Mouse (Mus musculus) brown adipose tissue, adult 24 weeks (tissue): Measurements from ENCODE around the gene Map3k20. TPM values are rescaled to one million over a fixed set of nuclear protein-coding genes. Genes with fewer than 3 reads are reported as not detected.
A peak's percentile ranks its signal among the peaks of the same experiment; 100 is the strongest.

Experiments used
- H3K27ac ChIP-seq: fragments of 200-500 bp; replicated peaks from 2 replicates; pipeline ENCODE4 v1.5.1; 2012; ENCODE audit warnings: low read depth, mild to moderate bottlenecking, low read length
- H3K4me1 ChIP-seq: fragments of 200-500 bp; 2 replicates; pipeline ENCODE4 v1.6.1; 2012; ENCODE audit warnings: low read length, mixed read lengths; ENCODE audit not compliant: control insufficient read depth, insufficient read depth, insufficient read length
- H3K4me3 ChIP-seq: fragments of 200-500 bp; 2 replicates; pipeline ENCODE4 v1.5.1; 2012; ENCODE audit warnings: low read depth, mild to moderate bottlenecking, low read length, moderate library complexity; ENCODE audit not compliant: insufficient read depth
- polyA plus RNA-seq: library from polyadenylated mRNA; stranded (reverse); fragments of >200 nt; gene quantifications from 2 replicates; pipeline ENCODE4 v1.2.4, GENCODE M21; 2012; ENCODE audit not compliant: missing spikeins, insufficient read depth, insufficient read length

Map3k20 gene
- polyA plus RNA-seq: 24.8 and 25.3 TPM in 2 replicates

DNA sequence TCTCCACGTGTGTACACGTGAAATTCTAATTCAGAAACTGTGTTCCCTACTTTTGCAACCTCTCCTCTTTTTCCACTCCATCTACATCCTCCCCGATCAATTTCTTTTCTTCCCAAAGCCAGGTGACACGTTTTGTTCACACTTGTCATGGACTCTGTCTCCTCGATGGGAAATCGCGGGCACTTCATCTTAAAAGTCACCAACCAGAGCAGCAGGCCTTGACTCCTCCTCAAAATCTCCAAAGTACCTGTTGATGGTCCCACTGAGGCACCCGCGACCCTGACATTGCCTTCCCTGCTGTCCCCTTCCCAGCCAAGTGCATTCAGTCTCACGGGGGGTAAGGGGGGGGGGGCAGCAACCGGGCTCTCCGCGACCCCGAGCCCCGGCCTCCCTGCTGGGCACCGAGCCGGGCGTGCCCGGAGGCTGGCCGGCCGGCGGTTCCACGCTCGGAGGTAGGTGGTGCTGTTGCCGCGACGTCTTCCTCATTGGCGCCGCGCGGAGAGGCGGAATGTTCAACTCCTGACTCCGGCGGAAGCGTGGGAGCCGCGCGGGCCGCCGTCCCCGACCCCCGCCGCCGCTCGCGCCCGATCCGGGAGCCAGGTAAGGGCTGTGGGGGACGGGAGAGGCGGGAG is at the start of gene Map3k20:
TSS of gene Map3k20 (plus strand) at position 382 of the 632 bp plus-strand sequence.
- peaks cover 2% of the 10 kb centered on the region; the same call in 1 of the 2 replicates for H3K4me1 ChIP-seq
- H3K4me3 ChIP-seq: peak within 1 kb of the TSS; percentile 97
- H3K27ac ChIP-seq: peak within 1 kb of the TSS; percentile 76

DNA sequence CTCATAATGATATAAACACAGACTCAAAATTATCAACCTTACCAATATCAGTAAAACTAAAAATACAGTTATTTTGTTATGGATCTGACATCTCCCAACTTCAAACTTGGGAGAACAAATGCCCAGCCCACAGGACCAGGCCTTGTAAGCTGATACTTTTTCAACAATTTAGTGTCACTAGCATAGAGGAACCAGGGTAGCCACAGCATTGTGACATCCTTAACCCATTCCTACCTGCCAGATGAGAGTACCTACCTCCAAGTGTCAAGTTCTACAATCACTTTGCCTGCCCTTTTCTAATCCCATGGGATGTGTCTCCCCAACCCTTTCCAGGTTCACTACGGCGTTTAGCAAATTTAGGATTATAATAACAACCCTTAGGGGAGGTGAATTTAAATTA is 47.0 kb upstream of the Map3k20 start:
- Histone ChIP-seq H3K4me3 (no peak overlapping the region), H3K27ac (no peak overlapping the region), H3K4me1 (no peaks in the 10 kb centered on the region)

DNA sequence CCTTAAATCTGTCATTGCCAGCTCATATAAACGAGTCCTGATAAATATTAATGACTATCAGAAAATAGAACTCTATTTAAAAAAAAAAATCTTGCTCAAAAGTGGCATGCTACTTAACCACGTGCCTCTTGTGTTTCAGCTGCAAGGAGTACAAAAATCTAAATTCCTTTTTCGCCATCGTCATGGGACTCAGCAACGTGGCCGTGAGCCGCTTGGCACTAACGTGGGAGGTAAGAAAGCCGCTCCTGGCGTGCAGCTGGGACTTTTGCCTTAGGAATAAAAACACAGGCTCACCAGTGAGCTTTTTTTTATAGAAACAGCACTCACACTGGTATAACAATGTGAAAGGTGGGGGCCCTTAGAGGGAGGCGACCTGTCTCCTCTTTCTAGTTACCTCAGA is 46.5 kb upstream of the Map3k20 start:
- Histone ChIP-seq H3K4me3 (no peak overlapping the region), H3K27ac (no peak overlapping the region), H3K4me1 (no peaks in the 10 kb centered on the region)

DNA sequence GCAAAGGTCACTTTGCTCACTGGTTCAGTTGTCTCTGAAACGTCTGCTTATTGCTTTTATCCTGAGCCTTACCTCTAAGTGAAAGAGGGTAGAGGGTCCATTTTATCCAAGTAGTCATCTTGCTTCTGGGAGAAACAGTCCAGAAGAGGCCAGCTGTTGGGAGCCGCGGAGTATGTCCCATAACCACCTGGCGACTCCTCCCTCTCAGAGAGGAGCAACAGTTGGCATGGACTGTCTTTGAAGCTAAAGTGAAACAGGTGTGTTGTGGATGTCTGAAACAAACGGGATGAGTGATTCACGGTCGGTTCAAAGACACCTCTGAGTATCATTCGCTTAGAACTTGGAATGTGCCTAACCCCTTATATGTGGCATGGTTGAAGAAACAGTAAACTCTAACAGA is 46.0 kb upstream of the Map3k20 start:
- H3K27ac ChIP-seq: no peak overlapping the region
- no peak overlapping the region for H3K4me3 ChIP-seq
- H3K4me1 ChIP-seq: no peaks in the 10 kb centered on the region

DNA sequence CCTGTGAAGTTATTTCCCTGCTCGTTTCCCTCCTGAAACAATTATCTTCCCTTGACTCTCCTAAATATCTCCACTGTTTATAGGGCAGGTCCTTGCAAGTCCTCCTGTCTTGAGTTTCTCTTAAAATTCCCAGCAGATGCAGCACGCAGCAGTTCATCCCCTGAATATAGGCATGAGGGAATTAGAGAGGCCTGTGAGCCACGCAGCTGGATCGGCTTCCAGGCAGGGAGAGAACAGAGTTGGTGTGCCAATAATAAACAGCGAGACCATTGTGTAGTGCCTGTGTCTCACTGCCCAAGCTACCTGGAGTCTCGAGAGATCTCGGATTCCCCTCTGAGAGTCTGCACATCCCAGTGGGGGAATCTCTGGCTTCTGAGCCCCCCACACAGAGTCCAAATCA is 45.4 kb upstream of the Map3k20 start:
- Histone ChIP-seq H3K4me3 (no peak overlapping the region), H3K4me1 (no peaks in the 10 kb centered on the region), H3K27ac (no peak overlapping the region)

DNA sequence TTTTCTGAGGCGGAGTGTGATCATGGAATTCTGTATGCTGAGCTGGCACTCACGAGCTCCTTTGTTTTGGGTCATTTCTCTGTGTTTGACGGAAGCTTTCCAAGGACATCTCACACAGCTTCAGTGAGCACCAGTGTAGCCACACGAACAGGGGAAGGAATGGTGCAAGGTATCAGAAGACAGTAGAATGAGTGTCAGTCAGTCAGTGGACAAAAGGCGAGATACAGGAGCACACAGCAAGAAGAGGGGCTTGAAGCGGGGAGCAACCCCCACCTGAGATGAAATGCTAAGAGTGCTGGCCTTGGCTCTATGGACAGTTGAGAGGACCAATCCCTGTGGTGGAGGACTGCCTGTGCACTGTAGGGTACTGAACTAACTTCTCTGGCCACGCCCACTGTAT is 44.7 kb upstream of the Map3k20 start:
- Histone ChIP-seq H3K4me3 (no peak overlapping the region), H3K4me1 (no peaks in the 10 kb centered on the region), H3K27ac (no peak overlapping the region)

DNA sequence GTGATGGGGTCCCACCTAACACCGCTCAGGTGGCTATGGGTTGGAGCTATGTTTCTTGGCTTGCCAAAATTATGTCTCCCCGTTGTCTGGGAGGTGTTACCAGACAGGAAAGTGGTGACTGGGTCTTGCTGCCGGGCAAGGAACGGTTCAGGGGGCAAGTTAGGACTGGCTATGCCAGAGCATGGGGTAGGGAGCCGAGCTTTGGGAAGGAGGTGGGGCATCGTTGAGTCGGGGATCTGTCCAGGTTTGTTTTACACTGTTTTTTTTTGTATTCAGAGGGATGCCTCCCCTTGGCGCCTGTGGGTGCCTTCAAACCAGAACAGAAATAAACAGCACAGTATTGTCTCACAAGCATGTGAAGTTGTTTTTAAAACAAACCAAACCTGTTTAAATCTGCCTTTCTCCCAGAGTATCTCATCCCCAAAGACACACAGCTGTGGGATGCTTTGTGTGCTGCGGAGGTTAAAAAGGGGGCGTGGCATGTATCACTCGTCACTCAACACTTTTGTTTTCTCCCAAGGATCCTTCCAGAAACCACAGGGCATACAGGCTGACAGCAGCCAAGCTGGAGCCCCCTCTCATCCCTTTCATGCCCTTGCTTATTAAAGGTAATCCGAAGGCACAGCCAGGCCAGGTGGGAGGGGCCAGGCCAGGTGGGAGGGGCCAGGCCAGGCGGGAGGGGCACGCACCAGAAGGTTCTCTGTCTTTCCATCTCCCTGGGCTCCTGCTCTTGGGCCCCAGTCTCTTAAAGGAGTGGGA is 43.5 kb upstream of the Map3k20 start:
- Histone ChIP-seq H3K4me3 (0 out of 2 replicates have a peak overlapping the region, but pooled peaks have one; percentile 37), H3K4me1 (no peaks in the 10 kb centered on the region), H3K27ac (no peak overlapping the region)

DNA sequence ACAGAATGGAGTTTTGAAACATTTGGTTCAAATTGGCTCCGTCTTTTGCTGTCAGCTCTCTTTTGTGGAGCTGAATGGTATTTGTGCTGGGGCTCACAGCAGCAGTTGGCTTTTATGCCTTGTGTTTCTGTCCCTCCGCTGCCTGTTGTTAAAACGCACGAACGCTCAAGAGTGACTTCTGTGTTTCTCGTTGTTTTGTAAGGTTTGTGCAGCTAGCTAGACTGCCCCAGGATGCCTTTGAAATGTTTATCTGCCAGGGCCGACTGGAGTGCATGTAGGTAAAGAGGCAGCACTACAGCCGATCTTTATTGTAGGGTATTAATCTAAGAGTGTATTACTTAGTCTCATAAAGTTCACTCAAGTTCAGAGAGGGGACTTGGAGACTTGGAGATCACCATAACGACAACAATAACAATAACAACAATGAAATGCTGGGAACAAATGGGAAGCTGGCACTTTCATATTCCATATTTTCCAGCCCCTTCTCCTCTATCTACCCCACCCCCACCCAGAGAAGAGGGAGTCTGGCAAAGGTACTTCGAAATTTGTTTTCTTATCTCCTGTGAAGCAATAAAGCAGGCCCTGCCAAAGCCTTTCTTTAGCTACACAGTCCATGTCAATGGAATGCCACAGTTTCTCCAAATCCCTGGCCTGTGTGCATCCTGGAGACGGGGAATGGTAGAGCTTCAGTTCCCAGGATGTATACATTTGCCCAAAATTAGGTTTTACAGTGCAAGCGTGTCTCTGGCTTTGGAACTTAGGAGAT is 42.3 kb upstream of the Map3k20 start:
- Histone ChIP-seq H3K4me1 (no peaks in the 10 kb centered on the region), H3K27ac (no peak overlapping the region), H3K4me3 (no peak overlapping the region)

DNA sequence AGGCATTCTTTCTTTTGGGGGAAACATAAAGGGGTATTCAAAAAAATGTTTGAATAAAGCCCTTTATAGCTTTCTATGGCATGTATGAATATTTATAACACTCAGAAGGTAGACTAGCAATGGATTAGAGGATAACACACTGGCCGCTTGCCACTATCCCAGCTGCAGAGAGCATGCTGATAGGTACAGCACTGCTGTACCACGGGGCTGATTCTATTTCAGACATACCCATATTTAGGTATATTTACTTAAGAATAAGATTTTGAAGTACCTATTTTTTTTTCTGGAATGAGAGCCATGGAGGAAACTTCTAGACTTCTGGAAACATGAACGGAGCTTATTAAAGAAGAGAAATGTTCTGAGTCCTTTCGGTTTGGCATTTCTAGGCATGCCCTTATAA is 39.8 kb upstream of the Map3k20 start:
- no peak overlapping the region for H3K4me3 ChIP-seq
- no peak overlapping the region for H3K27ac ChIP-seq

DNA sequence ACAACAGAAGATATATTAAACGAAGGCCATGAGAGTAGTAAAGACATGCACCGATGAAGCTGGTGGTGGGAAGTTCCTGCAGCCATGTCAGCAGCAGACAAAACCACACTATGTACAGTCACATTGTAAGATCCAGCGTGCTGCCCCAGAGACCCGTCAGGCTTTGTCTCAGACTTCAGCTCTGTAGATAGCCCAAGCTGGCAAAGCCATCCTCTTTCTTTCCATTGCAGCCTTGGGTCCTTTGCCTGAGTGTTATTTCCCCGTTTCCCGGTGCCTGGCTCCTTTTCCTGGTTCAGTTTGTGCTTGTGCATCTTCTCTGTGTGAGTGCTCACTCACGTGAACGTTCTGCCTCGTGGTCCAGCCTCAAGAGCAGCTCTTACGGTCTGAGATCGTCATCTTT is 39.1 kb upstream of the Map3k20 start:
- no peaks in the 10 kb centered on the region for H3K4me1 ChIP-seq

More for the DNA sequence above, 39.8 kb upstream of the Map3k20 start:
- no peaks in the 10 kb centered on the region for H3K4me1 ChIP-seq

DNA sequence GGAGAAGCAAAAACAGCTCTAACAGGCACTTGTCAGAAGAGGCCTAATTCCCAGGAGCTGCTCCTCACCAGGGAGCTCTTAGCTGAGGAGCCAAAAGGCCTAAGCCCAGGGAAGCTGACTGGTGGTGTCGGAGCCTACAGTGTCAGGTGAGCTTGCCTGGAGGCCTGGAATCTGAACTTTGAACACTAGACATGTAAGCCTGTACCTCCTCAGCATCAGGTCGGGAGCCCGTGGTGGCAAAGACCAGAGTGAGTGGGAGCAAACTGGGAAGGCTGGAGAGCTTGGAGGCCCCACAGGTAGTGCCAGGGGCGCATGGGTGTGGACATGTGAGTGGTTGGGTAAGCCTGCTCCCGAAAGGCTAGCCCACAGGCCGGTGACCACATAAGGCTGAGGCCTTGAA is 37.6 kb upstream of the Map3k20 start:
- H3K4me1 ChIP-seq: no peaks in the 10 kb centered on the region
- no peak overlapping the region for H3K4me3 ChIP-seq
- H3K27ac ChIP-seq: no peak overlapping the region

More for the DNA sequence above, 39.1 kb upstream of the Map3k20 start:
- Histone ChIP-seq H3K4me3 (no peak overlapping the region), H3K27ac (no peak overlapping the region)

DNA sequence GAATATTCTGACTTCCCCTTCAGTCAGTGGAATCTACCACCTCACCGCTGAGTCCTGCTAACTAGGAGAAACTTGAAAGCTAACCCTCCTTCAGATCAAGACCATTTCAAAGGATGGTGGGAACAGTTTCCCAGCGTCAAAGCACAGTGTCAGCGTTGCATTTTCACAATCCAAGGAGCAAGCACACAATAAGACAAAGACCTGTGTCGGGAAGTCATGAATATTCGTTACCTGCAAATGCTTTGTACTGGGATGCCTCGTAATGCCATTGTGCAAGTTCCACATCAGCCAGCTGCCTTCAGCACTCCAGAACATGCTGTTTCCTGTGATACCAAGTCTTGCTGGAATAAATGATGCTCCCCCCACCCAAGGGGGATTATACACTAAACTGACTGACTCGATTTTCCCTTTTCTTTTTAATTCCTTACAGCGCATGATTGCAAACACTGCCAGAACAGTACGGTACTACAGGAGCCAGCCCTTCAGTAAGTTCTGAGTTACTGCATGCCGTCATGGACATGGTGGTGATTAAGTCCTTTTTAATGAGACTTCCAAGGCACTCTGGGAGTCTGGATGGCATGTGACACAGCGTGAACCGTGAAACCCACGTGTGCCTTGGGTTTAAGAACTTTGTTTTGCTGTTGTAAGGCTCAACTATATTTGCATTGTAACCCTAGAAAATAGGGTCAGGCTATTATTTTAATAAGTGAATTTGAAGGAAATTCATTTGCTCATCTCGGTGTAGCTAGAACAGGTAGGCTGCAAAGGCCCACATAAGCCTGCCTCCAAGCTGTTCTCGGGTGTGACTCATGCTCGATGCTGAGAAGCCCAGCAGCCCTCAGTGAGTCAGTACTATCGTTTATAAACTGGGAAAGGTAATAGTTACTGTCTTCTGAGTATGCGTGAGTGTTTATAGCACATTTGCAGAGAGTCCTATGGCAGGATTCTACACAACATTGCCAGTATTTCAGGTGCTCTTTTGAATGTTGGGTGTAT is 32.6 kb upstream of the Map3k20 start:
- H3K4me3 ChIP-seq: no peak overlapping the region
- H3K27ac ChIP-seq: no peak overlapping the region
- H3K4me1 ChIP-seq: no peaks in the 10 kb centered on the region

DNA sequence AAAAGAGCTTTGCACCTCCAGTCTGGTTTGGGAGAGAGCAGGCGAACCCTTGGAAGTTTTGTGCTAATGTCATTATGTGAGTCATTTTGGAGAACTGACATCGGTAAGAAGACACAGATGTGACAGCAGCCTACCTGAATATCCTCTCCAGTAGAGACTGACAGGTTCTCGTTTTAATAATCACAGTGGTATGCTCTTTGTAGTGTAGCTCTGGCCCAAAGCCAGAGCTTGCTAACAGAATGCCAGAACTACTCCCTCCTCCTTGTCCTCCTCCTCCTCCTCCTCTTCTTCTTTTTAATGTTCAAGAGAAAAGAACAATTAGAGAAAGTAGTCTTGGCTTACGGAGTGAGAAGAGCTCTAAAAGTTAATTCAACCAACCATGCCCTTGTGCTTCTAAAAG is 31.6 kb upstream of the Map3k20 start:
- H3K4me1 ChIP-seq: no peaks in the 10 kb centered on the region
- H3K4me3 ChIP-seq: no peak overlapping the region
- no peak overlapping the region for H3K27ac ChIP-seq

DNA sequence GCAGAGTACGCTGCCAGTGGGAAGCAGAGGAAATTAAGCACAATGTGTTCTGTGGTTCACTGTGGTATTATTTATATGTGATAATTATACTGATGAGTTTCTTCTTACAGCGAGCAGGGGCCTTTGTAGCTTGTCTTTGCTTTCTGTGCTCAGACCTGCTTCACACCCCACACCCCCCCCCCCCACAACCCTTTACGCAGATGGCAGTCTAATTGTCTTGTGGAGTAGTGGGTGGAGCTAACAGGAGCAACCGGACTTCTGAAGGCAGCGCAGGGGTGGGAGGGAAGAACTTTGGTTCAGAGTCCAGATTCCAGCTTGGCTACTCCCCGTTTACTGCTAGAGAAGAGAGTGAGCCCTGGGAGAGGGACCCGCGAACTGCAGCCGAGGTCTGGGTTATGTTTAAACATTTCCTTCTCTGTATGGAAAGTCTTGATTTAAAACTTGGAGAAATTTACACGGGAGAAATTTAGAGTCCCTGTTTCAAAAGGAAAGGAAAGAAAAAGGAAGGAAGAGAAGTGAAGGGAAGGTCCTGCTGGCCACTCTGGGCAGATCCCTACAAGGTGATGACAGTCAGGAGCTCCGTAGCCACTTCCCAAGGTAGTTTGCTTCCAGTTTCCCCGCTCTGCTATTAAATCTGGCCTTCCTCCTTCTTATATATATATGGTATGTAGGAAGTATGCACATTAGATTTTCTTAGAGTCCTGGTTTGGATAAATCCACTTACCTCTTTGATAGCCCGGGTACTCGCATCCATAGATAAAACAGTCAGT is 30.4 kb upstream of the Map3k20 start:
- H3K4me3 ChIP-seq: no peak overlapping the region
- H3K4me1 ChIP-seq: no peaks in the 10 kb centered on the region
- H3K27ac ChIP-seq: no peak overlapping the region
